Mouse (Mus musculus) megakaryocyte, embryonic 14.5 days (primary cell): ENCODE measurements around the gene Gm13288.
"Not testable (repeated sequence)": the region's sequence is repeated elsewhere in the genome, so short reads cannot be mapped to it uniquely, and the experiment has no call there.

ENCODE experiments used
- FLI1 ChIP-seq: IDR thresholded peaks from 2 replicates; pipeline ENCODE4 v1.6.1; 2012; ENCODE audit warnings: low read length, inconsistent platforms, mixed read lengths
- GATA1 ChIP-seq: IDR thresholded peaks from 3 replicates; pipeline ENCODE4 v1.6.1; 2012; ENCODE audit warnings: mixed read lengths, low read length, inconsistent platforms, borderline replicate concordance

DNA sequence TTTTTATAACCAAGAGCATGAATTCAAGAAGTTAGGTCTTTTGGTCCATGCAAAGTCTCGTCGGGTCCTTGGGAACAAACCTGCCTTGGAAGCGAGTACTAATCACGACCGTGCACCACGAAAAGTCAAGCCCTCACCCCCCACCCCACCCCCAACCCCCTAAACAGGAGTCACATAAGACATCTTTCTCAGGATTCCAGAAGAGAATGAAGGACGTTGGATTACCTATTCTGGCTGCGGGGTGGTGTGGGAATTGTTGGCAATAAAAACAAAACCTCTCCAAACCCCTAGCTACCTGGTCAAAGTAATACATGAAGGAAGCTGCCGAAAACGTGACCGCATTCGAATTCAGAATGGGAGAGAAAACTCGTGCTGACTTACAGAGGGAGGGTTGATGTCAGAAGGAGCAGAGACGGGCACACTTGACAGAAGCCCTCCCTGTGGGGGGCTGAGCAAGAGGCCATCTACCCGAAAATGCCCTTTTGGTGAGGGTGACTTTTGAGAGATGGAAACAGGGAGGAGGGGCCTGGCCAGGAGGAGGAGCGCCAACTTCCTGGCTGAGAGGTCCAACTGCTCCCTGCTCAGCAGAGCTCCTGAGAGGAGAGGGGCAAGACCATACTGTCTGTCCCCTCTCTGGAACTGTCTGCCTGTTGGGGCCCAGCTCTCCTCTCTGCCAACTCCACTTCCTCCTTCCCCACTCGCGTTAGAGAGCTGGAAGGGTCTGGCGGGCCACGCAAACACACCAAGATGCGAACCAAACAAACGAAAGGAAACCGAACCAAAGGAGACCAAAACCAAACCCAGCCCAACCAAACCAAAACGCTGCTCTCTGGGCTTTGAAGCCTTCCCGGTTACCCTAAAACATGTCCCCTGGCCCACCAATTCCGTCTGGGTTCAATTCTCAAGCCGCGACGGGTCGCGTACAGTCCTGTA lies 48.5 kb upstream of the Gm13288 start:
- not testable (repeated sequence) for TF ChIP-seq GATA1, FLI1
